Mouse (Mus musculus): ENCODE data around the gene Slc39a1.
"Not testable (repeated sequence)": the region's sequence is repeated elsewhere in the genome, so short reads cannot be mapped to it uniquely, and the experiment has no call there.

Gene Slc39a1

GRCm38 (mm10) chr3:90241669-90242358 is 6.2 kb upstream of the Slc39a1 start:
- DNase-seq, result no peak

- peak; percentile 66 to 79 for DNase-seq
Measured at GRCm38 (mm10) chr3:90242984-90243775, 4.8 kb upstream of the Slc39a1 start, which contains the start of gene Creb3l4. TSS of gene Creb3l4 (minus strand) at chr3:90243512.

- DNase-seq, result no peak
Measured at GRCm38 (mm10) chr3:90245406-90245805, 2.6 kb upstream of the Slc39a1 start.

GRCm38 (mm10) chr3:90247630-90247959 is 377 bp upstream of the Slc39a1 start:
- DNase-seq, result no peak

GRCm38 (mm10) chr3:90248746-90249100 is 751 bp downstream of the Slc39a1 start:
- DNase-seq, result peak; percentile 49 to 60

- no peak for DNase-seq
Measured at GRCm38 (mm10) chr3:90250791-90251190, 2.8 kb downstream of the Slc39a1 start.

- not testable (repeated sequence) for DNase-seq
Measured at GRCm38 (mm10) chr3:90251731-90252226, 3.8 kb downstream of the Slc39a1 start.

GRCm38 (mm10) chr3:90252659-90253058 is 4.7 kb downstream of the Slc39a1 start:
- DNase-seq, result not testable (repeated sequence)

- not testable (repeated sequence) for DNase-seq
Measured at GRCm38 (mm10) chr3:90253174-90253573, 5.2 kb downstream of the Slc39a1 start.

- DNase-seq, result peak; percentile 98
Measured at GRCm38 (mm10) chr3:90253653-90254418, 5.9 kb downstream of the Slc39a1 start, which contains the start of gene Crtc2. TSS of gene Crtc2 (plus strand) at chr3:90254163.

GRCm38 (mm10) chr3:90254419-90255193 is 6.6 kb downstream of the Slc39a1 start:
- DNase-seq, result no peak

- DNase-seq, result no peak
Measured at GRCm38 (mm10) chr3:90255194-90255565, 7.2 kb downstream of the Slc39a1 start.

GRCm38 (mm10) chr3:90255784-90256353 is 7.9 kb downstream of the Slc39a1 start:
- no peak for DNase-seq

- no peak for DNase-seq
Measured at GRCm38 (mm10) chr3:90256731-90257530, 9.0 kb downstream of the Slc39a1 start.

- no peak for DNase-seq
Measured at GRCm38 (mm10) chr3:90258521-90258920, 10.5 kb downstream of the Slc39a1 start.

- DNase-seq, result no peak
Measured at GRCm38 (mm10) chr3:90263121-90263771, 15.3 kb downstream of the Slc39a1 start.

- DNase-seq, result no peak
Measured at GRCm38 (mm10) chr3:90264687-90265033, 16.7 kb downstream of the Slc39a1 start.

GRCm38 (mm10) chr3:90265034-90265931 is 17.3 kb downstream of the Slc39a1 start, which contains the start of gene Dennd4b:
TSS of gene Dennd4b (plus strand) at chr3:90265185.
- peak; percentile 92 to 93 for DNase-seq

GRCm38 (mm10) chr3:90265932-90266741 is 18.2 kb downstream of the Slc39a1 start:
- DNase-seq, result peak; percentile 35 to 42
